Mouse (Mus musculus): ENCODE data around the gene Gm21987.

- TF ChIP-seq CTCF (IDR thresholded peaks at IDR 0.05; ENCODE audit: insufficient read depth, low read length) (no peak), POLR2A (IDR thresholded peaks at IDR 0.05; ENCODE audit: borderline replicate concordance, extremely low read depth, low read depth, low read length) (no peak)
These were observed 5.2 kb downstream of the Gm21987 start for GRCm38 (mm10) chr16:38352031-38352430.

All from lung, adult 2 months (tissue).